Mouse (Mus musculus) kidney, adult 18-20 months (tissue): Measurements from ENCODE around the gene Cyp4a29.
A peak's percentile ranks its signal among the peaks of the same experiment; 100 is the strongest.
"Not testable (repeated sequence)": the region's sequence is repeated elsewhere in the genome, so short reads cannot be mapped to it uniquely, and the experiment has no call there.

ENCODE experiments used
- DNase-seq: peaks from one replicate; pipeline ENCODE4 v3.0.0; 2021

The Cyp4a29 gene

GRCm38 (mm10) chr4:115241784-115242183 lies at the start of gene Cyp4a29:
Cyp4a29 (plus strand) TSS chr4:115242084.
- no peak for DNase-seq

GRCm38 (mm10) chr4:115232901-115233300 lies 9.0 kb upstream of the Cyp4a29 start:
- not testable (repeated sequence) for DNase-seq

GRCm38 (mm10) chr4:115236462-115237096 lies 5.3 kb upstream of the Cyp4a29 start:
- DNase-seq = no peak

GRCm38 (mm10) chr4:115264687-115265569 lies 23.0 kb downstream of the Cyp4a29 start:
- not testable (repeated sequence) for DNase-seq

GRCm38 (mm10) chr4:115278215-115278982 lies 36.5 kb downstream of the Cyp4a29 start:
- peak; percentile 13 for DNase-seq

- DNase-seq = no peak
Observed at GRCm38 (mm10) chr4:115280342-115280741, 38.5 kb downstream of the Cyp4a29 start.

GRCm38 (mm10) chr4:115280779-115281178 lies 38.9 kb downstream of the Cyp4a29 start:
- DNase-seq = not testable (repeated sequence)

GRCm38 (mm10) chr4:115281231-115281767 lies 39.4 kb downstream of the Cyp4a29 start:
- DNase-seq = not testable (repeated sequence)

GRCm38 (mm10) chr4:115298746-115299145 lies 56.9 kb downstream of the Cyp4a29 start, which contains the start of gene Cyp4a12a:
Cyp4a12a (plus strand) TSS chr4:115299046.
- not testable (repeated sequence) for DNase-seq
